Mouse (Mus musculus): ENCODE measurements at regions not wholly inside any gene's neighbourhood (a gene's known extent, or its start where the extent isn't known, plus 50 kb on each side); places are given as distances from the start of the nearest gene placed in this dataset.

DNA sequence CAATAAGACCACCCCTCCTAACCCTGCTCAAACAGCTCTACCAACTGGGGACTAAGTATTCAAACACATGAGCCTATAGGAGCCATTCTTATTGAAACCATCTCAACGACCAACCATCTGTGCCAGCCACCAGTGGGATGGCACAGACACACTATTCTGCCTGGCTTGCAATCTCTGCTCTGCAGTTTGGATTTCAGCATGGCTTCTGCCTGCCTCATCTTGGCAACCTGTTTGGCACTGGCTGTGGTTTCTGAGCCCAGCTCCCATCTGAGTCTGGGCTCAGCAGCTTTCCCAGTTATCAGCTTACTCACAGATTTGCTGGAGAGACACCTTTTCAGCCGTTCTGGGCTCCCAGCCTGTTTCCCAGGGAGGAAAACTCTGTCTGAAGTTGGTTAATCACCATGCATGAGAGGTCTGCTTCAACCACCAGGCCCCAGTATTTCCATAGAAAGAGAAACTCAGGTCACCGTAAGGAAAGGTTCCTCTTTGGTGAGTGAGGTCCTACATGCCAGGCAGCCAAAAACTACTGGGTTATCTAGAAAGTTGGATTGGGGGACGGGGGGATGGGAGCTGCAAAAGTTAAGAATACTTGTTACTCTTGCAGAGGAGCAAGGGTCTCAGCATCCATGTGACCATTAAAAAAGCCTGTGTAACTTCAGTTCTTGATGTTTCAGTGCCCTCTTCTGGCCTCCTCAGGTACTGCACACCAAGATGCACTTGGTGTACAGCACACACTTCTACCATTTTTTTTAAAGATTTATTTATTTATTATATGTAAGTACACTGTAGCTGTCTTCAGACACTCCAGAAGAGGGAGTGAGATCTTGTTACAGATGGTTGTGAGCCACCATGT lies 68.1 kb upstream of the Caprin1 start:
- Histone ChIP-seq H3K4me3 (ENCODE audit: insufficient read depth, poor library complexity, severe bottlenecking) (no peak overlapping the region), H3K79me3 (ENCODE audit: low read depth) (no peaks in the 10 kb centered on the region), H3K79me2 (ENCODE audit: control insufficient read depth, insufficient read depth) (no peaks in the 10 kb centered on the region), H3ac (ENCODE audit: control insufficient read depth, insufficient read length, low read depth) (no peak overlapping the region), H3K36me3 (ENCODE audit: control insufficient read depth, insufficient read depth) (no peaks in the 10 kb centered on the region), H3K27me3 (ENCODE audit: control insufficient read depth, insufficient read depth, insufficient read length) (peaks cover 11% of the 10 kb centered on the region)
- peak; percentile 2 for TF ChIP-seq CTCF (IDR thresholded peaks at IDR 0.05; ENCODE audit: control insufficient read depth, insufficient read depth, insufficient read length)
- TF ChIP-seq USF1 (IDR thresholded peaks at IDR 0.05; ENCODE audit: low read depth) = no peak

DNA sequence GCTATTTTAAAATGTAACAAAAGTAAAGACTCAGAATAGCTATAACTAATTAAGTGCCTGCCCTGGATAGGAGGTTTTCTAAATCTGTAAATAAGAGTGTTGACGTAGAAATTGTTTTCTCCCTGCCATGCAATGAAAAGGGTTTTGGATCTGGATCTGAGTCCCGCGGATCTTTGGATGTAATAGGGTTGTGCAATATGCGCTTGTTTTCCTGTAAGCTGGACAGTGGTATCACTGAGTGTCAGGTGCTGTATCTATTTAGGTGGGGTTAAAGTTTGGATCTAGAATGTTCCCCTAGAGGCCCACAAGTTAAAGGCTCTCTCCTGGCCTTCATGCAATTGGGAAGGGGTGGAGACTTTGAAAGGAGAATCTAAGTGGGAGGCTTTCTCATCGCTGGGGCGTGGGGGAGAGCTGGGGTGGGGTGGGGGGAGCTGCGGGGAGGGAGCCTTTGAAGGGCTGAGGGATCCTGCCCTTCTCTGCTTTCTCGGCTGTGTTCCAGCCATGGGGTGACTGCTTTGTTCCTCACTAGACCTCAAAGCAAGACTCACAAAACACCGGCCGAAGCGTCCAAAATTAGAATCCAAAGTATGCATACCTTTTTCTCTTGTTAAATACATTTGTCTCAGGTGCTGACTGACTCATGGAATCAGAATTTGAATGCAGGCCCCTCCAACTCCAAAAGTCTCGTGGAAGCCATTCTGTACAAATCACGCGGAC lies 70.0 kb upstream of the Caprin1 start:
- Histone ChIP-seq H3K36me3 (ENCODE audit: control insufficient read depth, insufficient read depth) (no peaks in the 10 kb centered on the region), H3K4me3 (ENCODE audit: insufficient read depth, poor library complexity, severe bottlenecking) (no peak overlapping the region), H3K27me3 (ENCODE audit: control insufficient read depth, insufficient read depth, insufficient read length) (peaks cover 11% of the 10 kb centered on the region), H3ac (ENCODE audit: control insufficient read depth, insufficient read length, low read depth) (no peak overlapping the region), H3K79me2 (ENCODE audit: control insufficient read depth, insufficient read depth) (no peaks in the 10 kb centered on the region), H3K79me3 (ENCODE audit: low read depth) (no peaks in the 10 kb centered on the region)
- TF ChIP-seq USF1 (IDR thresholded peaks at IDR 0.05; ENCODE audit: low read depth) (no peak), MYOD1 (IDR thresholded peaks at IDR 0.05; ENCODE audit: control insufficient read depth, insufficient read length, low read depth) (no peak), MAX (IDR thresholded peaks at IDR 0.05) (no peak), CEBPB (IDR thresholded peaks at IDR 0.05; ENCODE audit: low read depth) (no peak), FOSL1 (IDR thresholded peaks at IDR 0.05; ENCODE audit: insufficient read depth, low read length, poor library complexity, severe bottlenecking) (no peak), CTCF (IDR thresholded peaks at IDR 0.05; ENCODE audit: control insufficient read depth, insufficient read depth, insufficient read length) (no peak), MYOG (IDR thresholded peaks at IDR 0.05; ENCODE audit: control insufficient read depth, extremely low read depth, insufficient read length) (no peak)

DNA sequence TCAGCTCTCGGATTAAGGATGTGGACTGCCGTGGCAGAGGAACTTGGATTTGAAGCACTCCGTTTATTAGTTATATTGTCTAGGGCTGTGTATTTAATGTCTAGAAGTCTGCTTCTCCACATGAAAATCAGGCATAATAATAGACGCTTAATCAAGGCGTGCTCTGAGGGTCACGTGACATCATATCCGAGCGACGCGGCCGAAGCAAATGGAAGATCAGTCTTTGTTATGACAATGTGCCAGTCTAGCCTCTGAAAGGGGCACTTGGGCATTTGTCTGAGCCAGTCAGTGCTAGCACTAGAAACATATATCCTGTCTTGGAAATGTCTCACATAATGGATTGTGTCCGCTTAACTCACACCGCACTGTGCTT lies 70.5 kb upstream of the Caprin1 start:
- Histone ChIP-seq H3K79me2 (ENCODE audit: control insufficient read depth, insufficient read depth) (no peaks in the 10 kb centered on the region), H3K79me3 (ENCODE audit: low read depth) (no peaks in the 10 kb centered on the region), H3K27me3 (ENCODE audit: control insufficient read depth, insufficient read depth, insufficient read length) (peaks cover 11% of the 10 kb centered on the region), H3K4me3 (ENCODE audit: insufficient read depth, poor library complexity, severe bottlenecking) (no peak overlapping the region), H3ac (ENCODE audit: control insufficient read depth, insufficient read length, low read depth) (no peak overlapping the region), H3K36me3 (ENCODE audit: control insufficient read depth, insufficient read depth) (no peaks in the 10 kb centered on the region)
- TF ChIP-seq CTCF (IDR thresholded peaks at IDR 0.05; ENCODE audit: control insufficient read depth, insufficient read depth, insufficient read length) (no peak), FOSL1 (IDR thresholded peaks at IDR 0.05; ENCODE audit: insufficient read depth, low read length, poor library complexity, severe bottlenecking) (no peak), MYOD1 (IDR thresholded peaks at IDR 0.05; ENCODE audit: control insufficient read depth, insufficient read length, low read depth) (no peak), USF1 (IDR thresholded peaks at IDR 0.05; ENCODE audit: low read depth) (no peak), MAX (IDR thresholded peaks at IDR 0.05) (no peak), CEBPB (IDR thresholded peaks at IDR 0.05; ENCODE audit: low read depth) (no peak), MYOG (IDR thresholded peaks at IDR 0.05; ENCODE audit: control insufficient read depth, extremely low read depth, insufficient read length) (no peak)

DNA sequence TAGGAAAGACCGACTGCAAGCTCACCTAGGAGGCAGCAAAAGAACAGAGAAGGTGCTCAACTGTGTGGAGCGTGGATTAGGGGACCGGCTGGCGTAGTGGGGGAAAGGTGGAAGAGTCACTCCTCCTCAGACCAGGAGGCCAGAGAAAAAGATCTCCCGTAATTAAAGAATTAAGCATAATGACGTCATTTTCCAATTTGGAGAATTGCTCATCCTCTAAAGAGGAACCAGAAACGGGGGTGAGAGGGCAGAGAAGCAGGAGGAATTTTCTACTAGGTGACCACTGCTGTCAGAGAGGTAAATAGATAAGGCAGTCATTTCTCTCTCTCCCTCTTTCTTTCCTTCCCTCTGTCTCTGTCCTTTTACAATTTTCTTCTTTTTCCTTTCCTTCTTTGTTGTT lies 71.2 kb upstream of the Caprin1 start:
- no peak overlapping the region for H3K4me3 ChIP-seq (ENCODE audit: insufficient read depth, poor library complexity, severe bottlenecking)
- no peaks in the 10 kb centered on the region for H3K79me2 ChIP-seq (ENCODE audit: control insufficient read depth, insufficient read depth)
- H3ac ChIP-seq (ENCODE audit: control insufficient read depth, insufficient read length, low read depth) = no peak overlapping the region
- peaks cover 11% of the 10 kb centered on the region for H3K27me3 ChIP-seq (ENCODE audit: control insufficient read depth, insufficient read depth, insufficient read length)
- no peaks in the 10 kb centered on the region for H3K36me3 ChIP-seq (ENCODE audit: control insufficient read depth, insufficient read depth)
- no peaks in the 10 kb centered on the region for H3K79me3 ChIP-seq (ENCODE audit: low read depth)
- TF ChIP-seq CEBPB (IDR thresholded peaks at IDR 0.05; ENCODE audit: low read depth) = no peak
- no peak for TF ChIP-seq FOSL1 (IDR thresholded peaks at IDR 0.05; ENCODE audit: insufficient read depth, low read length, poor library complexity, severe bottlenecking)
- no peak for TF ChIP-seq USF1 (IDR thresholded peaks at IDR 0.05; ENCODE audit: low read depth)
- no peak for TF ChIP-seq CTCF (IDR thresholded peaks at IDR 0.05; ENCODE audit: control insufficient read depth, insufficient read depth, insufficient read length)
- no peak for TF ChIP-seq MAX (IDR thresholded peaks at IDR 0.05)
- TF ChIP-seq MYOG (IDR thresholded peaks at IDR 0.05; ENCODE audit: control insufficient read depth, extremely low read depth, insufficient read length) = no peak
- no peak for TF ChIP-seq MYOD1 (IDR thresholded peaks at IDR 0.05; ENCODE audit: control insufficient read depth, insufficient read length, low read depth)

DNA sequence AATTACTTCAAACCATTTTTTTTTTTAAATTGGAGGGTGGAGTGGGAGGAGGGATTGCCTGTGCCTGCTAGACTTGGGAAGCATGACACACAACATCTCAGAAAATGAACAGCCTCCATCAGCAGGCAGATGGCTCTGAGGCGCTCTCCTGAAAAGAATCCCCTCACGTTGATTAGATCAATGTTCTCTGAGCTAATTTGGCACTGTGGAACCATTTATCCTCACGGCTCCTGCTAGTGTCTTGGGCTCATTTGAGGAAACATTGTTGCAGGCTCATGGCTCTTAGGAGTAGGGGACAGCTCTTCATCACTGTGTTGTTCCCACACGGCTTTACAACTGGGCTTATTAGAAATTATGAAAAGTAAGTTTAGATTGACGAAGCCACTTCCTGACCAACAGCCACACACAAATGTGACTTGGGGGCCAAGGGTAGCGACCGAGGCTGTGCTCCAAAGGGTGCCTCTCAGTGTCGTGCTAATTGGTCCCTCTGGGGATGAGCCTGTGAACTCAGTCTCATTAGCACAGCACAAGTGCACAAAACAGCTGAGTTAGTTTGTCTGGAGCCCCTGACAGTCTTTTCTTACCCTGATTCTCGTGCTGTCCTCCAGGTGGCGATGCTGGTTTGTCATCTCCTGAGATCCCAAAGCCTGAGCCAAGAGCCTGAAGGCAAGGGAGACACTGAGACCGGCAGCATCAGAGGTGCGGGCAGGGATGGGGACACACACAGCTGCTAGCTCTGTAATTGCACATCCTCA lies 74.2 kb upstream of the Caprin1 start:
- H3K79me3 ChIP-seq (ENCODE audit: low read depth) = no peaks in the 10 kb centered on the region
- H3K79me2 ChIP-seq (ENCODE audit: control insufficient read depth, insufficient read depth) = no peaks in the 10 kb centered on the region
- H3K27me3 ChIP-seq (ENCODE audit: control insufficient read depth, insufficient read depth, insufficient read length) = peaks cover 26% of the 10 kb centered on the region
- H3K4me3 ChIP-seq (ENCODE audit: insufficient read depth, poor library complexity, severe bottlenecking) = no peak overlapping the region
- no peaks in the 10 kb centered on the region for H3K36me3 ChIP-seq (ENCODE audit: control insufficient read depth, insufficient read depth)
- H3ac ChIP-seq (ENCODE audit: control insufficient read depth, insufficient read length, low read depth) = no peak overlapping the region
- TF ChIP-seq CEBPB (IDR thresholded peaks at IDR 0.05; ENCODE audit: low read depth) = no peak
- TF ChIP-seq FOSL1 (IDR thresholded peaks at IDR 0.05; ENCODE audit: insufficient read depth, low read length, poor library complexity, severe bottlenecking) = no peak
- no peak for TF ChIP-seq CTCF (IDR thresholded peaks at IDR 0.05; ENCODE audit: control insufficient read depth, insufficient read depth, insufficient read length)
- TF ChIP-seq USF1 (IDR thresholded peaks at IDR 0.05; ENCODE audit: low read depth) = no peak
- TF ChIP-seq MYOD1 (IDR thresholded peaks at IDR 0.05; ENCODE audit: control insufficient read depth, insufficient read length, low read depth) = no peak
- TF ChIP-seq MAX (IDR thresholded peaks at IDR 0.05) = no peak
- TF ChIP-seq MYOG (IDR thresholded peaks at IDR 0.05; ENCODE audit: control insufficient read depth, extremely low read depth, insufficient read length) = no peak

Data from C2C12 (cell line).